Mouse (Mus musculus) adrenal gland, postnatal 10 days (tissue): ENCODE measurements around the gene Msl3. TPM values are rescaled to one million over a fixed set of nuclear protein-coding genes. Genes with fewer than 3 reads are reported as not detected.
A peak's percentile ranks its signal among the peaks of the same experiment; 100 is the strongest.
"Not testable (repeated sequence)": the region's sequence is repeated elsewhere in the genome, so short reads cannot be mapped to it uniquely, and the experiment has no call there.

Experiments
- DNase-seq: peaks from one replicate; pipeline ENCODE4 v3.0.0; 2021; ENCODE audit warnings: mixed read lengths
- long read RNA-seq, 2 experiments: library from polyadenylated mRNA; stranded (forward); transcript quantifications; one replicate each; pipeline ENCODE4 v2.0.0; 2021
- total RNA-seq, 2 experiments: library from RNA; stranded (reverse); gene quantifications; 2 replicates each; pipeline ENCODE4 v1.2.3; 2021

Msl3 gene
- 10 to 100 TPM; 42.4 to 48.3 TPM for total RNA-seq
- long read RNA-seq, experiment 1, transcript Msl3-202 (12 exons, 2,316 nt): major isoform, 10 of 26 reads
- long read RNA-seq, experiment 1, partial matches to known transcripts: 8 of 26 reads
- long read RNA-seq, experiment 1, other reads (novel, unspliced or antisense): 7 of 26 reads
- long read RNA-seq, experiment 2, transcript Msl3-202 (12 exons, 2,316 nt): major isoform, 9 of 24 reads
- long read RNA-seq, experiment 2, partial matches to known transcripts: 5 of 24 reads
- long read RNA-seq, experiment 2, other reads (novel, unspliced or antisense): 8 of 24 reads

DNA sequence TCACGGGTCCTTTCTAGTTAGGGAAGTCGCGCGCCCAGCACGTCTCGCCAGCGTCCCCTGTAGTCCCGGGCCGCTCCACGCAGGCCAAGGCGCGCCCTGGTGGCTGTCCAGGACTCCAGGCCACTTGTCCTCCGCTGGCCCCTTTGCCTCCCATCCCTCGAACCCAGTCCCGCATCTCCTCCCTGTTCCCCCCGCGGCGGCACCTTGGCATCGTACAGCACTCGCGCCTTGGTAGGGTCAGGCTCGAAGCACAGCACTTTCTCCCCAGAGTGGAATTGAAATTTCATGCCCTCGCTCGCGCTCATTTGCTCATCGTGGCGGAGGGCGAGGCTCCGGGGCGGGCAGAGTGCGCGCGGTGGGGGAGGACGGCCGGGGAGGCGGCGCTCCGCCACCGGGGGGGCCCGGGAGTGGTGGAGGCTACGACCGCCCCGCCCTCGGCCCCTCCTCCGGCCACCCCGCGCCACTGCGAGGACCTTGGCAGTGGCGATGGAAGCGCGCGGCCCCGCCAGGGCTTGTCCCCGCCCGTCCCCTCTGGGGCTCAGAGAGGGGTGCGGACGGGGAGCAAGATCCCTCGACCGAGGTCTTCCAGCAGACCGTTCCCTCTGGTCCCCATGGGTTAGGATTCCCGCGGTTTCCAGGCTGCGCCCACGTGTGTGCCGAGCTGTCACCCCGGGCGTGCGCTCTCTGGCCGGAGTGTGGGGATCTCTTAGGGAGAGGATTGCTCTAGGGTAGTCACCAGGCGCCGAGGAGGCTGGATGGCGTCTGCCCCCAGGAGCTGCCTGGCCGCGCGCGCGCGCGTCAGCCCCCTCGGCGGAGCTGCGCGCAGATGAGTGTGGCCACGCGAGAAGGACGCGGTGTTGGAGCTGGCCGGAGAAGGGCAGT lies at the start of gene Msl3:
Gene Msl3 (minus strand): TSS at position 374 of the 882 bp plus-strand sequence.
- peak; percentile 91 for DNase-seq

DNA sequence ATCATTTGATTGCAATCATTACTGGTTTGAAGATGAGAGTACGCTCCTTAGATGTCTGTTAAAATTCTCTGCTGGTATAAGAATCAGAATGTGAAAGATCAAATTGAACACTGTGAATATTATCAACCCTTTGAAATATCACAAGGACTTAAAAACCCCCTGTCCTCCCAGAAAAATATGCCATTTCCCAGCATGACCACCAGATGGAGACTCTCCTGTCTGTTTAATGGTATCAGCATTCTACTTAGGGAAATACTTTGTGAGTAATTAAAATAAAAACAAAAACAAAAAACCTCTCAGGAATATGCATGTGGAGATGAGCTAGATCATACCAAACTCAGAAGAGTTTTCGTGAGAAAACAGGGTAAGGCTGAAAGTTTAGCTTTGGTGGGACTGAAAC lies 44.3 kb upstream of the Msl3 start:
- DNase-seq: peak; percentile 10

- DNase-seq: no peak
Measured at GRCm38 (mm10) chrX:168674407-168674962, 787 bp upstream of the Msl3 start.

GRCm38 (mm10) chrX:168672913-168673524 lies 679 bp downstream of the Msl3 start:
- peak; percentile 3 for DNase-seq

DNA sequence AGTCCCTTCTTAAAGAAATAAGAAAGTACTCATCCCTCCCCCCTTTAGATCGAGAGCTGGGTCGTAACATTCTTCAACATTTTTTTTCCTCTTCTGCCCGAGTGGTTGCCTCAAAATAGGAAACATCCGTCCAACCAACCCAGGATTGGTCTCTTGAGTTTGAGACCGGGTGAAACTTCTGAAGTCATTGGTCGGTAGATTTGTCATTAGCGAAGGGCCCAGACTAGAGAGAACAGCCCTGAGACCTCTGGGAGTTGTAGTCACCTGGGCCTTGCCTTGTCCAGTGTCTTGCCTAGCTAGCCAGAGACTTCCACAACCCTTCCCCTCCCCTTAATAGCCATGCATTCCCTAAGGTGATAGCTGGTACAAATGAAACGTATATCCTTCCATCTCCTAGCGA lies 1.3 kb downstream of the Msl3 start:
- DNase-seq: peak; percentile 70

GRCm38 (mm10) chrX:168663982-168664689 lies 9.6 kb downstream of the Msl3 start:
- DNase-seq: no peak

DNA sequence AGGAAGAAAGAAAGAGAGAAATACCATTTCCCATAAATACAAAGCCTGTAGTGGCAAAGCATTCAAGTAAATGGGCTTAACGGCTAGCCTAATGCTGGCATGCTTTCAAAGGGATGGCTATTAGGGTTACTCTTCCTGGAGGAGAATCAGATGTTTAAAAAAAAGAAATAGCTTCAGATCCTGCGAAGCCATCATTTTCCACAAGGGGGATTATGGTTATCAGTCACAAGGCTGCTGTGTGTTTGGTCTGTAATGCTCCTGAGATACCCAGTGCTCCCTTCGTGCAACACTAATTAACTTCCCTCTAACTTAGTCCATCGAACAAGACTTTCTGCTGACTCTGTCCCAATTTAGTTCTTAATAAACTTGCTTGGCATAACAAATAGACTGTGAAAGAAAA lies 13.5 kb downstream of the Msl3 start:
- no peak for DNase-seq

- not testable (repeated sequence) for DNase-seq
Measured at GRCm38 (mm10) chrX:168659803-168660202, 13.9 kb downstream of the Msl3 start.

DNA sequence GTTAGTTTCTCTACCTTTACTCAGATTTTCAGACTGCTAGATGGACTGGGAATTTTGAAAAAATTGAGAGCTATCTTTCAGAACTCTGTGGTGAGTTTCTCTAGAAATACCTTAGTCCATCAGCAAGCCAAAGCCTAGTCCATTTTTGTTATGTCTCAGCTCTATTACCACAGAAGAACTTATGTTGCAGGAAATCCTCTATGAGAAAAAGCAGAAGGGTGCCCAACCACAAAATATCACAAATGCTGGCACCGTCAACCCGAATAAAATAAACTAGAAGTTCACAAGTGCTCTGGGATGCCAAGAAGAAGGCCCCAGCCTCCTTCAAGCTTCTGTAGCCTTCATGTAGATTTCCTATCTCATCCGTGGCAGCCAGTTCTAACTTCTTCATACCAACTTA lies 14.4 kb downstream of the Msl3 start:
- no peak for DNase-seq

GRCm38 (mm10) chrX:168657795-168658194 lies 15.9 kb downstream of the Msl3 start:
- no peak for DNase-seq

DNA sequence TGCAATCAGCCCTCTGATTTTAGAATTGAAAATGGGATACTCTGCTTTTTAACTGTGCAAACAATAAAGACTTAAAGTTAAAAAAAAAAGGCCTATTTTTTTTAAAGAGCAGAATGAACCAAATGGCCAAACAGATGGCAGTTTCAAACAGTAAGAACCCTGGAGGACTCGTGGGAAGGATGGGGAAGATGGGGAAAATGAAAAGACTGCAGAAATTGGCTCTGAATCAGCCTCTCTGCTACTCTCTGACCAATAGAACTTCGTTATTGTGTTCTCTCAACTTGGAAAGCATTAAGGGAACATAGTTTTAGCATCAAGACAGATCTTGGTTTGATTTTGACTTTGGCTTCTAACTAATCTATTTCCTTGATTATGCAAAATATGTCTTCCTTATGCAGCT lies 24.4 kb downstream of the Msl3 start:
- no peak for DNase-seq

GRCm38 (mm10) chrX:168647746-168648145 lies 26.0 kb downstream of the Msl3 start:
- no peak for DNase-seq

DNA sequence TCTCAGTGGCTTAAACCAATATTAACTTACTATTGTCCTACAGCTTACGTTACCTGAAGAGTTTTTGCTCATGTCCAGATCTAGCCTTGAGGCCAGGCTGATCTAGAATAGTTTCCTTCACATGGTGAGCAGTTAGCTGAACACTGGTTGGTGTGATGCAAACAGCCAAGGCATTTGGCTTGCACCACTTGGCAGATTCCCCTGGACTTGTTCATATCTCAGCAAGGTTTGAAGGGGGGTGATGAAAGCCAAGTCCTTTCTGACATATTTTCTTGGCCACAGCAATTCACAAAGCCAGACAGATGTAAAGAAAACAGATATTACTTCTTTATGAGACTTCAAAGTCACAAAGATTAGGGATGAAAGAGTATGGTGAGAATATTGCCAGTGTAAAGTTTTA lies 30.2 kb downstream of the Msl3 start:
- peak; percentile 10 for DNase-seq

DNA sequence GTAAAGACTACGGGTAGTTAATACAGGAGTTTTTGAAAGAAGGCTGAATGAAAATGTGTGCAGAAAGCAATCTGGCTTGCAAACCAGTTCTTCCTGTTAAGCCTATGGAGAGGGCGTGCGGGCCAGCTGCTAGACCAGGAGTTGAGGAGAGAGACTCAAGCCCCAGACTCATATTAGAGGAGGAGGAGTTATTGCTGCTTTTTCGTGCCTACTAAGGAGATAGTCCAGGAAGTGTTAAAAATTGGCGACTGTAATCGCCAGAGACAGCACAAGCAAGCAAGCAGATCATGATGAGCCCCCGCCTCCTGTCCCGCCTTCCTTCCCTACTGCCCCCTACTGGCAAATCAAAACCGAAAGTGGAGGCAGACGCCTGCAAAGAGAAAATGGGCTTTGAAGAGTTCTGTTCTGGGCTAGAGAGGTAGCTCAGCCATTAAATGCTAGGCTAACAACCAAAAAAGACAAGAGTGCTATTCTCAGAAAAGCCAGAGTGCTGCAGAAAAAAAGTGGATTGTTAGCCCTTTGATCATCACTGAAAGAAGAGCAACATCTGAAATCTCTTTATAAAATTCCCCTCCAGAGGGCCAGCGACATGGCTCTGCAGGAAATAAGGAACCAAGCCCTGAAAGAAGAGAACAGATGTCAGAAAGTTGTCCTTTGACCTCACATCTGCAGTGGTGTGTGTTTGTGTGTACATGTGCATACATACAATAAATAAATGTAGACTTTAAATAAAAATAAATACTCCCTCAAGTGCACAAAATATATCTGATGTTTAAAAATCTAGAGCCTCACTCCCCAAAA lies 33.9 kb downstream of the Msl3 start:
- DNase-seq: peak; percentile 80

Other genes with a start within 250 kb of the Msl3 start
- 1 to 10 TPM; 1.5 to 2.3 TPM for gene Frmpd4, start 96.7 kb downstream of the Msl3 start, total RNA-seq
- 1 to 10 TPM; 2.6 to 2.8 TPM for gene Arhgap6, start 121.2 kb upstream of the Msl3 start, total RNA-seq